Mouse (Mus musculus) liver, embryonic 12.5 days (tissue): ENCODE data around the gene Gp1bb. TPM values are rescaled to one million over a fixed set of nuclear protein-coding genes. Genes with fewer than 3 reads are reported as not detected.
A peak's percentile ranks its signal among the peaks of the same experiment; 100 is the strongest.

Experiments used
- ATAC-seq: fragments of 200-750 bp; cut with Nextera tagmentation; 2 replicates; pipeline ENCODE4 v1.8.0; 2017; ENCODE audit warnings: moderate number of reproducible peaks, mild to moderate bottlenecking, moderate library complexity
- H3K27ac ChIP-seq: fragments of 300-500 bp; sonication (generic); 2 replicates; pipeline ENCODE4 v1.5.1; 2016; ENCODE audit warnings: mild to moderate bottlenecking
- H3K27me3 ChIP-seq: fragments of 300-500 bp; sonication (generic); replicated peaks from 2 replicates; pipeline ENCODE4 v1.6.1; 2016; ENCODE audit warnings: mild to moderate bottlenecking, moderate library complexity
- H3K36me3 ChIP-seq: fragments of 300-500 bp; sonication (generic); 2 replicates; pipeline ENCODE4 v1.6.1; 2016; ENCODE audit warnings: mild to moderate bottlenecking, moderate library complexity
- H3K4me1 ChIP-seq: fragments of 300-500 bp; sonication (generic); 2 replicates; pipeline ENCODE4 v1.6.1; 2016
- H3K4me2 ChIP-seq: fragments of 300-500 bp; sonication (generic); 2 replicates; pipeline ENCODE4 v1.6.1; 2016; ENCODE audit warnings: mild to moderate bottlenecking, moderate library complexity
- H3K4me3 ChIP-seq: fragments of 300-500 bp; sonication (generic); 2 replicates; pipeline ENCODE4 v1.5.1; 2016; ENCODE audit warnings: mild to moderate bottlenecking, moderate library complexity
- H3K9ac ChIP-seq: fragments of 300-500 bp; sonication (generic); 2 replicates; pipeline ENCODE4 v1.6.1; 2016; ENCODE audit warnings: mild to moderate bottlenecking, moderate library complexity
- H3K9me3 ChIP-seq: fragments of 300-500 bp; sonication (generic); replicated peaks from 2 replicates; pipeline ENCODE4 v1.6.1; 2016; ENCODE audit warnings: mild to moderate bottlenecking, moderate library complexity
- WGBS: fragments of 180-500 bp; shearing (Covaris S2); methylation state at CpG from one replicate; pipeline ENCODE4 v1.1.7; 2016; ENCODE audit not compliant: insufficient replicate concordance; 5-methylcytosine and 5-hydroxymethylcytosine counted together
- polyA plus RNA-seq: library from polyadenylated mRNA; unstranded; fragments of >200 nt; fragmentation: Nextera tagmentation; extraction: Ambion mirVana; gene quantifications from 2 replicates; pipeline ENCODE4 v1.2.1, GENCODE M21; 2016

Gene Gp1bb
- polyA plus RNA-seq, 1 experiment from 2014 or later = 44.2 TPM

GRCm38 (mm10) chr16:18627163-18627562 lies 5.0 kb upstream of the Gp1bb start:
- H3K36me3 ChIP-seq = no peaks in the 10 kb centered on the region
- 34% methylated on average over 3 of the region's 3 CpGs for WGBS
- H3K9me3 ChIP-seq = no peaks in the 10 kb centered on the region
- no peak overlapping the region for H3K4me3 ChIP-seq
- no peak overlapping the region for H3K27ac ChIP-seq
- no peak for ATAC-seq
- no peak overlapping the region for H3K9ac ChIP-seq
- H3K4me2 ChIP-seq = no peak overlapping the region
- peaks cover 98% of the 10 kb centered on the region for H3K27me3 ChIP-seq
- peaks cover 37% of the 10 kb centered on the region for H3K4me1 ChIP-seq

GRCm38 (mm10) chr16:18626376-18626878 lies 4.2 kb upstream of the Gp1bb start, which contains the start of gene Gm49601:
Gene Gm49601 (minus strand): TSS chr16:18626427.
- under 1% methylated on average over 65 of the region's 65 CpGs for WGBS
- H3K4me2 ChIP-seq = peak within 1 kb of the TSS; percentile 75
- no peaks in the 10 kb centered on the region for H3K9me3 ChIP-seq
- H3K4me3 ChIP-seq = peak within 1 kb of the TSS; percentile 53
- H3K9ac ChIP-seq = peak within 1 kb of the TSS; percentile 46
- ATAC-seq = 0 out of 2 replicates have a peak, but pooled peaks have one; percentile 6
- peaks cover 100% of the 10 kb centered on the region for H3K27me3 ChIP-seq
- no peaks in the 10 kb centered on the region for H3K36me3 ChIP-seq
- H3K27ac ChIP-seq = no peak within 1 kb of the TSS
- H3K4me1 ChIP-seq = peaks cover 44% of the 10 kb centered on the region

GRCm38 (mm10) chr16:18625791-18626311 lies 3.6 kb upstream of the Gp1bb start:
- no peak overlapping the region for H3K27ac ChIP-seq
- no peak for ATAC-seq

DNA sequence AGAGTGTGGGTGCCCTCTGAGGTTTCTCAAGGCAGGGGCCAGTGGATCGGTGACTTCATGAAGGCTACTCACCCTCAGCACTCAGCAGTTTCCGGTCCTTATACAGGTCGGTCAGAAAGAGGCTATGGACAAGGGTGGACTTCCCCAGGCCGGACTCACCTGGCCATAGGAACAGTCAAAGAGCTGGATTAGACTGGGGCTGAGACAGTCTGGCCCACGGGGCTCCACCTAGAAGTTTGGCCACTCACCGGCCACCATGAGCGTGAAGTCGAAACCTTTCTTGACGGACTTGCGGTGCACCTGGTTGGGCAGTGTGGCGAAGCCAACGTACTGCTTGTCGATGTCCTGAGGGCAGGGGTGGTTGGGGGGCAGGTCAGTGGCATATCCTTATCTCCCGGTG lies 2.9 kb upstream of the Gp1bb start:
- no peak overlapping the region for H3K4me2 ChIP-seq
- H3K27ac ChIP-seq = no peak overlapping the region
- ATAC-seq = no peak
- no peak overlapping the region for H3K4me3 ChIP-seq
- WGBS = 35% methylated on average over 14 of the region's 14 CpGs
- H3K9ac ChIP-seq = no peak overlapping the region
- H3K27me3 ChIP-seq = peaks cover 100% of the 10 kb centered on the region
- peaks cover 53% of the 10 kb centered on the region for H3K4me1 ChIP-seq
- no peaks in the 10 kb centered on the region for H3K36me3 ChIP-seq
- H3K9me3 ChIP-seq = no peaks in the 10 kb centered on the region

More at GRCm38 (mm10) chr16:18625791-18626311, 3.6 kb upstream of the Gp1bb start:
- Histone ChIP-seq H3K36me3 (no peaks in the 10 kb centered on the region), H3K4me3 (peak overlapping the region; percentile 53), H3K4me1 (peaks cover 50% of the 10 kb centered on the region), H3K9me3 (no peaks in the 10 kb centered on the region), H3K4me2 (peak overlapping the region; percentile 75), H3K27me3 (peaks cover 100% of the 10 kb centered on the region), H3K9ac (no peak overlapping the region)
- WGBS = 10% methylated on average over 26 of the region's 26 CpGs

GRCm38 (mm10) chr16:18624641-18625040 lies 2.4 kb upstream of the Gp1bb start:
- WGBS = 19% methylated on average over 15 of the region's 15 CpGs
- H3K4me3 ChIP-seq = no peak overlapping the region
- no peaks in the 10 kb centered on the region for H3K9me3 ChIP-seq
- no peaks in the 10 kb centered on the region for H3K36me3 ChIP-seq
- H3K27me3 ChIP-seq = peaks cover 100% of the 10 kb centered on the region
- no peak for ATAC-seq
- no peak overlapping the region for H3K9ac ChIP-seq
- H3K4me2 ChIP-seq = no peak overlapping the region
- H3K4me1 ChIP-seq = peaks cover 49% of the 10 kb centered on the region
- H3K27ac ChIP-seq = no peak overlapping the region

GRCm38 (mm10) chr16:18623751-18624540 lies 1.7 kb upstream of the Gp1bb start:
- Histone ChIP-seq H3K9ac (no peak overlapping the region), H3K4me3 (no peak overlapping the region), H3K27ac (no peak overlapping the region), H3K4me2 (no peak overlapping the region), H3K4me1 (peaks cover 42% of the 10 kb centered on the region), H3K27me3 (peaks cover 100% of the 10 kb centered on the region), H3K36me3 (no peaks in the 10 kb centered on the region), H3K9me3 (no peaks in the 10 kb centered on the region)
- WGBS = 14% methylated on average over 15 of the region's 15 CpGs
- ATAC-seq = no peak

GRCm38 (mm10) chr16:18622916-18623750 lies 930 bp upstream of the Gp1bb start:
- Histone ChIP-seq H3K27ac (no peak overlapping the region), H3K4me3 (no peak overlapping the region), H3K4me2 (no peak overlapping the region), H3K36me3 (no peaks in the 10 kb centered on the region), H3K27me3 (peaks cover 100% of the 10 kb centered on the region), H3K9me3 (no peaks in the 10 kb centered on the region), H3K9ac (no peak overlapping the region), H3K4me1 (peaks cover 38% of the 10 kb centered on the region)
- WGBS = 13% methylated on average over 29 of the region's 29 CpGs
- no peak for ATAC-seq

- H3K27ac ChIP-seq = 0 out of 2 replicates have a peak overlapping the region, but pooled peaks have one; percentile 1
- H3K4me2 ChIP-seq = peak overlapping the region; percentile 72
- H3K27me3 ChIP-seq = peaks cover 98% of the 10 kb centered on the region
- H3K9ac ChIP-seq = 0 out of 2 replicates have a peak overlapping the region, but pooled peaks have one; percentile 28
- H3K36me3 ChIP-seq = no peaks in the 10 kb centered on the region
- under 1% methylated on average over 38 of the region's 38 CpGs for WGBS
- H3K4me3 ChIP-seq = peak overlapping the region; percentile 50
- peaks cover 48% of the 10 kb centered on the region for H3K4me1 ChIP-seq
- no peaks in the 10 kb centered on the region for H3K9me3 ChIP-seq
- ATAC-seq = no peak
Observed at GRCm38 (mm10) chr16:18621362-18622001, 721 bp downstream of the Gp1bb start.

- Histone ChIP-seq H3K27me3 (peaks cover 98% of the 10 kb centered on the region), H3K4me1 (peaks cover 41% of the 10 kb centered on the region), H3K9me3 (no peaks in the 10 kb centered on the region), H3K4me2 (peak overlapping the region; percentile 72), H3K36me3 (no peaks in the 10 kb centered on the region), H3K9ac (peak overlapping the region; percentile 28; the same call in 1 of the 2 replicates), H3K4me3 (peak overlapping the region; percentile 50), H3K27ac (no peak overlapping the region; the same call in 1 of the 2 replicates)
- WGBS = 2% methylated on average over 62 of the region's 74 CpGs
- no peak for ATAC-seq
Observed at GRCm38 (mm10) chr16:18620601-18621361, 1.4 kb downstream of the Gp1bb start.

DNA sequence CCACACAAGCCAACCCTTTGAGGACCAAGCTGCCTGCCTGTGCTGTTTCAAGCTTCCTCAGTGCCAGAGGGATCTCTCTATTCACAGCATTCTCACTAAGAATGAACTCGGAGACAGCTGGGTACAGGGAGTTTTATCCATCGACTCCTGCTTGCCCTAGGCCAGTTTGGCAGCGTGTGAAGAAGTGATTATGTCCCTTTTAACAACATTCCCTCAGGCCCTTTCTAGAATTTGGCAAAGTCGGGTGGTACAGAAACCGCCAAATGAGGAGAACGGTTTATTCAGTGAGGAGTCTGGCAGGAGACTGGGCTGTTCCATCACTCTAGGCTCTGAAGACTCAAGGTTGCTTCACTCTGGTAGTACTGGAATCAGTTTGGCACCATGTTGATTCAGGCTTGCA lies 2.0 kb downstream of the Gp1bb start:
- Histone ChIP-seq H3K9me3 (no peaks in the 10 kb centered on the region), H3K4me1 (peaks cover 39% of the 10 kb centered on the region), H3K4me2 (peak overlapping the region; percentile 72), H3K27me3 (peaks cover 96% of the 10 kb centered on the region), H3K27ac (no peak overlapping the region), H3K36me3 (no peaks in the 10 kb centered on the region), H3K9ac (no peak overlapping the region), H3K4me3 (peak overlapping the region; percentile 50)
- 33% methylated on average over 6 of the region's 6 CpGs for WGBS
- ATAC-seq = no peak

DNA sequence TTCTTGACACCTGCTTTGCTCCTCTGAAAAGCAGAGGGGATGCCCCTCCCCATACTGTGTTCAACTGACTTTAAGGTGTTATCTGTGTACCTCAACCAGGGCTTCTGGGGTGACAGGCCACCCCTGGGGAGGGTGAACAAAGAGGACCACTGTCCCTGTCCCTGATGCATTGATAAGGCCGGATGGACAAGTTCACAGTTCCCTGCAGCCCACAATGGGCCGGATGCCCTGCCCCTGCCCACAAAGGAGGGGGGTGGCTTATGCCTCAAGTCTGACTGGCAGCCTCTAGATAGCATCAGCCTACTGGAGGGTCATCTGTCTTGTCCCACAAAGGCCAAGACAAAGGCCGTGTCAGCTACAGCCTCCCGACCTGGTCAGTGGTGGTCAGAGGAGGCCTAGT lies 3.1 kb downstream of the Gp1bb start:
- Histone ChIP-seq H3K4me3 (no peak overlapping the region), H3K4me2 (no peak overlapping the region), H3K4me1 (peaks cover 39% of the 10 kb centered on the region), H3K9ac (no peak overlapping the region), H3K27me3 (peaks cover 94% of the 10 kb centered on the region), H3K27ac (no peak overlapping the region), H3K36me3 (no peaks in the 10 kb centered on the region), H3K9me3 (no peaks in the 10 kb centered on the region)
- ATAC-seq = no peak
- WGBS = 26% methylated on average over 4 of the region's 4 CpGs
